Mouse (Mus musculus): ENCODE measurements at regions not wholly inside any gene's neighbourhood (a gene's known extent, or its start where the extent isn't known, plus 50 kb on each side); places are given as distances from the start of the nearest gene placed in this dataset.

DNA sequence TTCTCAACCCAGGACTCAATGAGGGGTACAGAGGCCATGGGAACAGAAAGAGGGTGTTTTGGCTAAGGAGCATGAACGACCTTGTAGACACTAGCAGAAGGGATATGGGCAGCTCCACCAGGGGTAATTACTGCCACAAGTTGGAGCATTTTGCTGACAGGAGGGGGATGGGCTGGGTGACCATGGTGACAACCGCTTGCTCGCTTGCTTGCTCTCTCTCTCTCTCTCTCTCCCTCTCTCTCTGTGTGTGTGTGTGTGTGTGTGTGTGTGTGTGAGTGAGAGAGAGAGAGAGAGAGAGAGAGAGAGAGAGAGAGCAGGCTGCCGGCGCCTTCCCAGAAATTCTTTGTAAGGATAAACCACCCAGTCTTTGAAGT, 65.7 kb downstream of the Sik1 start:
- no peak for TF ChIP-seq POLR2A (IDR thresholded peaks at IDR 0.05; ENCODE audit: low read depth, low read length)
- TF ChIP-seq CTCF (conservative IDR thresholded peaks at IDR 0.05 in 1 of 2, IDR thresholded peaks at IDR 0.05 in 1 of 2; ENCODE audit: low read depth in 2 of 2, low read length in 2 of 2), result no peak
- TF ChIP-seq ZC3H11A (IDR thresholded peaks at IDR 0.05; ENCODE audit: low read depth, low read length), result no peak
- no peak for TF ChIP-seq HCFC1 (IDR thresholded peaks at IDR 0.05; ENCODE audit: low read depth, low read length)
- TF ChIP-seq MYC (IDR thresholded peaks at IDR 0.05; ENCODE audit: low read depth, low read length), result no peak
- no peak for TF ChIP-seq USF1 (IDR thresholded peaks at IDR 0.05; ENCODE audit: low read depth, low read length)
- TF ChIP-seq EP300 (IDR thresholded peaks at IDR 0.05; ENCODE audit: low read length), result no peak
- TF ChIP-seq ZMIZ1 (IDR thresholded peaks at IDR 0.05; ENCODE audit: low read depth, low read length), result no peak
- TF ChIP-seq JUND (conservative IDR thresholded peaks at IDR 0.05; ENCODE audit: low read depth, low read length), result no peak
- TF ChIP-seq MAX (IDR thresholded peaks at IDR 0.05; ENCODE audit: low read length), result no peak
